Mouse (Mus musculus) C2C12 (cell line): ENCODE measurements around the gene Mpdu1.

Source experiments
- CTCF ChIP-seq: IDR thresholded peaks from one replicate; pipeline ENCODE4 v1.5.1; 2011; ENCODE audit not compliant: control insufficient read depth, insufficient read depth, insufficient read length
- MAX ChIP-seq: IDR thresholded peaks from one replicate; pipeline ENCODE4 v1.6.1; 2011; ENCODE audit warnings: mild to moderate bottlenecking, control low read depth

DNA sequence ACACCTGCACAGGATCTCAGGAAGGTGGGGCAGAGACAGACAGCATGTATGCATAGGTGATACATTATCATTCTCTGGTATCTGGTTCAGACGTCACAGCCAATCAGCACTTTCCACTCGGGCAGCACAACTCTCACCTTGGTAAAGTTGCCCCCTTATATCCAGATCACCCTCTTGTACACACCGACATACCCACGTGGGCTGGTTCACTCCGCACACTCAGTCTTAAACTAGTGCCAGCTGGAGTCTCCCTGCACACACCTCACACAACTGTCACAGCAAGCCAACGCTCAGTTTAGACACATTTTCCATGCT, 32.6 kb upstream of the Mpdu1 start:
- TF ChIP-seq MAX (no peak), CTCF (no peak)
